Mouse (Mus musculus): Measurements from ENCODE around the gene Gm17622. TPM values are rescaled to one million over a fixed set of nuclear protein-coding genes. Genes with fewer than 3 reads are reported as not detected.

Gm17622 gene
- polyA plus RNA-seq (2014; fragmentation: Nextera tagmentation; extraction: Ambion mirVana): not detected in 2 replicates

GRCm38 (mm10) chr13:96490433-96490832 lies at the start of gene Gm17622:
Gm17622 (plus strand) TSS chr13:96490733.
- H3K27ac ChIP-seq (ENCODE audit: low read length): no peak within 1 kb of the TSS
- no peak within 1 kb of the TSS for H3K9ac ChIP-seq (replicated peaks; ENCODE audit: low read depth, low read length)
- H3K4me3 ChIP-seq (ENCODE audit: low read depth, low read length): no peak within 1 kb of the TSS
- no peaks in the 10 kb centered on the region for H3K4me1 ChIP-seq (ENCODE audit: control insufficient read depth, insufficient read depth, low read length)
- ATAC-seq (ENCODE audit: insufficient number of reproducible peaks, insufficient read depth, low FRiP score, low read depth): no peak
- no peaks in the 10 kb centered on the region for H3K27me3 ChIP-seq (ENCODE audit: control insufficient read depth, insufficient read depth, low read length)
- H3K9me3 ChIP-seq (ENCODE audit: control insufficient read depth, low read depth, low read length): no peaks in the 10 kb centered on the region; the same call in 1 of the 2 replicates
- WGBS: 94% methylated on average over 3 of the region's 3 CpGs
- peaks cover 6% of the 10 kb centered on the region; the same call in 1 of the 2 replicates for H3K36me3 ChIP-seq (ENCODE audit: control insufficient read depth, insufficient read depth, low read length)
- H3K4me2 ChIP-seq (replicated peaks; ENCODE audit: low read depth, low read length): no peak within 1 kb of the TSS

GRCm38 (mm10) chr13:96450205-96450856 lies 40.2 kb upstream of the Gm17622 start:
- ATAC-seq (ENCODE audit: insufficient number of reproducible peaks, insufficient read depth, low FRiP score, low read depth): peak; percentile 67; the same call in 1 of the 2 replicates
- no peak overlapping the region for H3K9ac ChIP-seq (replicated peaks; ENCODE audit: low read depth, low read length)
- H3K9me3 ChIP-seq (ENCODE audit: control insufficient read depth, low read depth, low read length): no peaks in the 10 kb centered on the region
- peak overlapping the region; percentile 66; the same call in 1 of the 2 replicates for H3K27ac ChIP-seq (ENCODE audit: low read length)
- no peaks in the 10 kb centered on the region for H3K36me3 ChIP-seq (ENCODE audit: control insufficient read depth, insufficient read depth, low read length)
- 54% methylated on average over 11 of the region's 11 CpGs for WGBS
- H3K4me3 ChIP-seq (ENCODE audit: low read depth, low read length): no peak overlapping the region
- H3K4me1 ChIP-seq (ENCODE audit: control insufficient read depth, insufficient read depth, low read length): 0 out of 2 replicates have a peak, but pooled peaks cover 3% of the 10 kb centered on the region
- no peak overlapping the region for H3K4me2 ChIP-seq (replicated peaks; ENCODE audit: low read depth, low read length)
- no peaks in the 10 kb centered on the region for H3K27me3 ChIP-seq (ENCODE audit: control insufficient read depth, insufficient read depth, low read length)

- Histone ChIP-seq H3K9me3 (ENCODE audit: control insufficient read depth, low read depth, low read length) (no peaks in the 10 kb centered on the region), H3K4me1 (ENCODE audit: control insufficient read depth, insufficient read depth, low read length) (0 out of 2 replicates have a peak, but pooled peaks cover 3% of the 10 kb centered on the region), H3K27ac (ENCODE audit: low read length) (peak overlapping the region; percentile 46; the same call in 1 of the 2 replicates), H3K9ac (replicated peaks; ENCODE audit: low read depth, low read length) (no peak overlapping the region), H3K4me2 (replicated peaks; ENCODE audit: low read depth, low read length) (no peak overlapping the region), H3K4me3 (ENCODE audit: low read depth, low read length) (no peak overlapping the region), H3K36me3 (ENCODE audit: control insufficient read depth, insufficient read depth, low read length) (no peaks in the 10 kb centered on the region), H3K27me3 (ENCODE audit: control insufficient read depth, insufficient read depth, low read length) (no peaks in the 10 kb centered on the region)
- 71% methylated on average over 7 of the region's 7 CpGs for WGBS
- no peak for ATAC-seq (ENCODE audit: insufficient number of reproducible peaks, insufficient read depth, low FRiP score, low read depth)
Measured at GRCm38 (mm10) chr13:96450869-96451268, 39.7 kb upstream of the Gm17622 start.

- Histone ChIP-seq H3K4me2 (replicated peaks; ENCODE audit: low read depth, low read length) (no peak overlapping the region), H3K27me3 (ENCODE audit: control insufficient read depth, insufficient read depth, low read length) (no peaks in the 10 kb centered on the region), H3K36me3 (ENCODE audit: control insufficient read depth, insufficient read depth, low read length) (no peaks in the 10 kb centered on the region), H3K4me1 (ENCODE audit: control insufficient read depth, insufficient read depth, low read length) (0 out of 2 replicates have a peak, but pooled peaks cover 3% of the 10 kb centered on the region), H3K9ac (replicated peaks; ENCODE audit: low read depth, low read length) (no peak overlapping the region), H3K9me3 (ENCODE audit: control insufficient read depth, low read depth, low read length) (no peaks in the 10 kb centered on the region), H3K4me3 (ENCODE audit: low read depth, low read length) (no peak overlapping the region), H3K27ac (ENCODE audit: low read length) (peak overlapping the region; percentile 46; the same call in 1 of the 2 replicates)
- no peak for ATAC-seq (ENCODE audit: insufficient number of reproducible peaks, insufficient read depth, low FRiP score, low read depth)
- 78% methylated on average over 11 of the region's 11 CpGs for WGBS
Measured at GRCm38 (mm10) chr13:96451386-96452140, 39.0 kb upstream of the Gm17622 start.

GRCm38 (mm10) chr13:96452621-96453020 lies 37.9 kb upstream of the Gm17622 start:
- 95% methylated on average over 3 of the region's 3 CpGs for WGBS
- Histone ChIP-seq H3K4me3 (ENCODE audit: low read depth, low read length) (no peak overlapping the region), H3K27ac (ENCODE audit: low read length) (no peak overlapping the region; the same call in 1 of the 2 replicates)

GRCm38 (mm10) chr13:96454288-96454687 lies 36.2 kb upstream of the Gm17622 start:
- no peaks in the 10 kb centered on the region for H3K9me3 ChIP-seq (ENCODE audit: control insufficient read depth, low read depth, low read length)
- H3K4me2 ChIP-seq (replicated peaks; ENCODE audit: low read depth, low read length): no peak overlapping the region
- 70% methylated on average over 3 of the region's 3 CpGs for WGBS
- H3K4me1 ChIP-seq (ENCODE audit: control insufficient read depth, insufficient read depth, low read length): 0 out of 2 replicates have a peak, but pooled peaks cover 3% of the 10 kb centered on the region
- H3K27me3 ChIP-seq (ENCODE audit: control insufficient read depth, insufficient read depth, low read length): no peaks in the 10 kb centered on the region
- no peak overlapping the region for H3K4me3 ChIP-seq (ENCODE audit: low read depth, low read length)
- H3K27ac ChIP-seq (ENCODE audit: low read length): no peak overlapping the region
- H3K9ac ChIP-seq (replicated peaks; ENCODE audit: low read depth, low read length): no peak overlapping the region
- peak; percentile 30; the same call in 1 of the 2 replicates for ATAC-seq (ENCODE audit: insufficient number of reproducible peaks, insufficient read depth, low FRiP score, low read depth)
- H3K36me3 ChIP-seq (ENCODE audit: control insufficient read depth, insufficient read depth, low read length): no peaks in the 10 kb centered on the region

More at GRCm38 (mm10) chr13:96452621-96453020, 37.9 kb upstream of the Gm17622 start:
- no peak overlapping the region for H3K4me2 ChIP-seq (replicated peaks; ENCODE audit: low read depth, low read length)
- H3K9me3 ChIP-seq (ENCODE audit: control insufficient read depth, low read depth, low read length): no peaks in the 10 kb centered on the region
- 0 out of 2 replicates have a peak, but pooled peaks cover 3% of the 10 kb centered on the region for H3K4me1 ChIP-seq (ENCODE audit: control insufficient read depth, insufficient read depth, low read length)
- H3K9ac ChIP-seq (replicated peaks; ENCODE audit: low read depth, low read length): no peak overlapping the region
- H3K36me3 ChIP-seq (ENCODE audit: control insufficient read depth, insufficient read depth, low read length): no peaks in the 10 kb centered on the region
- H3K27me3 ChIP-seq (ENCODE audit: control insufficient read depth, insufficient read depth, low read length): no peaks in the 10 kb centered on the region
- ATAC-seq (ENCODE audit: insufficient number of reproducible peaks, insufficient read depth, low FRiP score, low read depth): no peak

- no peak for ATAC-seq (ENCODE audit: insufficient number of reproducible peaks, insufficient read depth, low FRiP score, low read depth)
- H3K36me3 ChIP-seq (ENCODE audit: control insufficient read depth, insufficient read depth, low read length): no peaks in the 10 kb centered on the region
- H3K4me1 ChIP-seq (ENCODE audit: control insufficient read depth, insufficient read depth, low read length): 0 out of 2 replicates have a peak, but pooled peaks cover 1% of the 10 kb centered on the region
- no peak overlapping the region for H3K27ac ChIP-seq (ENCODE audit: low read length)
- no peak overlapping the region for H3K4me3 ChIP-seq (ENCODE audit: low read depth, low read length)
- H3K9me3 ChIP-seq (ENCODE audit: control insufficient read depth, low read depth, low read length): no peaks in the 10 kb centered on the region
- no peaks in the 10 kb centered on the region for H3K27me3 ChIP-seq (ENCODE audit: control insufficient read depth, insufficient read depth, low read length)
- H3K4me2 ChIP-seq (replicated peaks; ENCODE audit: low read depth, low read length): no peak overlapping the region
- H3K9ac ChIP-seq (replicated peaks; ENCODE audit: low read depth, low read length): no peak overlapping the region
- WGBS: 85% methylated on average over 5 of the region's 5 CpGs
Measured at GRCm38 (mm10) chr13:96457566-96457965, 33.0 kb upstream of the Gm17622 start.

- no peak overlapping the region for H3K27ac ChIP-seq (ENCODE audit: low read length)
- H3K27me3 ChIP-seq (ENCODE audit: control insufficient read depth, insufficient read depth, low read length): no peaks in the 10 kb centered on the region
- H3K4me3 ChIP-seq (ENCODE audit: low read depth, low read length): no peak overlapping the region
- 72% methylated on average over 5 of the region's 5 CpGs for WGBS
- no peak overlapping the region for H3K4me2 ChIP-seq (replicated peaks; ENCODE audit: low read depth, low read length)
- no peaks in the 10 kb centered on the region for H3K9me3 ChIP-seq (ENCODE audit: control insufficient read depth, low read depth, low read length)
- no peaks in the 10 kb centered on the region for H3K36me3 ChIP-seq (ENCODE audit: control insufficient read depth, insufficient read depth, low read length)
- no peak overlapping the region for H3K9ac ChIP-seq (replicated peaks; ENCODE audit: low read depth, low read length)
- 0 out of 2 replicates have a peak, but pooled peaks cover 3% of the 10 kb centered on the region for H3K4me1 ChIP-seq (ENCODE audit: control insufficient read depth, insufficient read depth, low read length)
- ATAC-seq (ENCODE audit: insufficient number of reproducible peaks, insufficient read depth, low FRiP score, low read depth): no peak
Measured at GRCm38 (mm10) chr13:96458018-96458417, 32.5 kb upstream of the Gm17622 start.

All from stomach, embryonic 14.5 days (tissue).